Mouse (Mus musculus) layer of hippocampus, postnatal 10 days (tissue): ENCODE data around the gene Bbs7. TPM values are rescaled to one million over a fixed set of nuclear protein-coding genes. Genes with fewer than 3 reads are reported as not detected.
"Not testable (repeated sequence)": the region's sequence is repeated elsewhere in the genome, so short reads cannot be mapped to it uniquely, and the experiment has no call there.

ENCODE experiments used
- DNase-seq, 2 experiments: peaks; one replicate each; pipeline ENCODE4 v3.0.0; 2021; ENCODE audit warnings: low spot score in 2 of 2
- long read RNA-seq: library from polyadenylated mRNA; stranded (forward); transcript quantifications from one replicate; pipeline ENCODE4 v2.0.0, GENCODE M21; 2023
- total RNA-seq, 2 experiments: library from RNA; stranded (reverse); gene quantifications; 2 replicates each; pipeline ENCODE4 v1.2.3; 2021

The Bbs7 gene
- 10 to 100 TPM; 14.1 to 14.8 TPM for total RNA-seq
- long read RNA-seq, transcript Bbs7-203 (19 exons, 2,687 nt): major isoform, 18 of 24 reads
- long read RNA-seq, partial matches to known transcripts: 3 of 24 reads
- long read RNA-seq, other reads (novel, unspliced or antisense): 3 of 24 reads

GRCm38 (mm10) chr3:36613202-36613907 lies at the start of gene Bbs7:
Gene Bbs7 (minus strand): TSS chr3:36613477.
- peak; percentile 93 to 96 for DNase-seq

- not testable (repeated sequence) for DNase-seq
Measured at GRCm38 (mm10) chr3:36645245-36645559, 31.9 kb upstream of the Bbs7 start.

- DNase-seq: no peak
Measured at GRCm38 (mm10) chr3:36644554-36645244, 31.4 kb upstream of the Bbs7 start.

- no peak for DNase-seq
Measured at GRCm38 (mm10) chr3:36643354-36643753, 30.1 kb upstream of the Bbs7 start.

GRCm38 (mm10) chr3:36642736-36643135 lies 29.5 kb upstream of the Bbs7 start:
- DNase-seq: no peak

- no peak for DNase-seq
Measured at GRCm38 (mm10) chr3:36640787-36641186, 27.5 kb upstream of the Bbs7 start.

GRCm38 (mm10) chr3:36635449-36635848 lies 22.2 kb upstream of the Bbs7 start:
- peak; percentile 68 to 78 for DNase-seq

- DNase-seq: no peak
Measured at GRCm38 (mm10) chr3:36626803-36627202, 13.5 kb upstream of the Bbs7 start.

- DNase-seq: no peak
Measured at GRCm38 (mm10) chr3:36618181-36618580, 4.9 kb upstream of the Bbs7 start.

GRCm38 (mm10) chr3:36613908-36614255 lies 605 bp upstream of the Bbs7 start:
- peak in 1 of 2 experiments; percentile 27 for DNase-seq

- DNase-seq: no peak
Measured at GRCm38 (mm10) chr3:36612687-36613086, 590 bp downstream of the Bbs7 start.

- DNase-seq: no peak
Measured at GRCm38 (mm10) chr3:36605894-36606783, 7.1 kb downstream of the Bbs7 start.

- not testable (repeated sequence) for DNase-seq
Measured at GRCm38 (mm10) chr3:36599773-36600172, 13.5 kb downstream of the Bbs7 start.

GRCm38 (mm10) chr3:36598811-36599210 lies 14.5 kb downstream of the Bbs7 start:
- no peak for DNase-seq

GRCm38 (mm10) chr3:36571827-36572378 lies 41.4 kb downstream of the Bbs7 start, which contains the start of gene Ccna2:
Gene Ccna2 (minus strand): TSS chr3:36572150.
- DNase-seq: peak; percentile 98

GRCm38 (mm10) chr3:36571361-36571826 lies 41.9 kb downstream of the Bbs7 start:
- no peak for DNase-seq

GRCm38 (mm10) chr3:36569836-36570235 lies 43.4 kb downstream of the Bbs7 start:
- no peak for DNase-seq

- DNase-seq: no peak
Measured at GRCm38 (mm10) chr3:36563666-36564065, 49.6 kb downstream of the Bbs7 start.

GRCm38 (mm10) chr3:36559606-36560005 lies 53.7 kb downstream of the Bbs7 start:
- DNase-seq: no peak

GRCm38 (mm10) chr3:36557601-36558000 lies 55.7 kb downstream of the Bbs7 start:
- DNase-seq: no peak

- peak; percentile 98 for DNase-seq
Measured at GRCm38 (mm10) chr3:36552406-36553047, 60.8 kb downstream of the Bbs7 start, which contains the start of gene Exosc9. Gene Exosc9 (plus strand): TSS chr3:36552606.
